Mouse (Mus musculus): ENCODE measurements around the gene Maml3. TPM values are rescaled to one million over a fixed set of nuclear protein-coding genes. Genes with fewer than 3 reads are reported as not detected.

The Maml3 gene
- polyA plus RNA-seq, 1 experiment from 2014 or later, result 1.5 TPM

GRCm38 (mm10) chr3:51965008-51965407, 139.9 kb downstream of the Maml3 start:
- Histone ChIP-seq H3K9ac (no peak overlapping the region), H3K4me3 (no peak overlapping the region), H3K4me2 (no peak overlapping the region), H3K27ac (no peak overlapping the region), H3K36me3 (no peaks in the 10 kb centered on the region), H3K4me1 (peaks cover 38% of the 10 kb centered on the region), H3K9me3 (replicated peaks) (no peaks in the 10 kb centered on the region), H3K27me3 (replicated peaks) (no peaks in the 10 kb centered on the region)
- ATAC-seq, result no peak
- WGBS (ENCODE audit: insufficient replicate concordance), result 17% methylated on average over 3 of the region's 3 CpGs

- H3K4me3 ChIP-seq, result no peak overlapping the region
- H3K27ac ChIP-seq, result no peak overlapping the region
- peak; percentile 37; the same call in 1 of the 2 replicates for ATAC-seq
- no peaks in the 10 kb centered on the region for H3K36me3 ChIP-seq
- no peak overlapping the region for H3K4me2 ChIP-seq
- H3K4me1 ChIP-seq, result peaks cover 35% of the 10 kb centered on the region
- WGBS (ENCODE audit: insufficient replicate concordance), result 21% methylated on average over 4 of the region's 4 CpGs
- H3K27me3 ChIP-seq (replicated peaks), result no peaks in the 10 kb centered on the region
- H3K9me3 ChIP-seq (replicated peaks), result no peaks in the 10 kb centered on the region
- no peak overlapping the region for H3K9ac ChIP-seq
Measured at GRCm38 (mm10) chr3:51963891-51964593, 140.8 kb downstream of the Maml3 start.

- no peaks in the 10 kb centered on the region for H3K27me3 ChIP-seq (replicated peaks)
- no peak for ATAC-seq
- no peak overlapping the region for H3K4me3 ChIP-seq
- peaks cover 28% of the 10 kb centered on the region for H3K4me1 ChIP-seq
- H3K9me3 ChIP-seq (replicated peaks), result no peaks in the 10 kb centered on the region
- WGBS (ENCODE audit: insufficient replicate concordance), result 68% methylated on average over 9 of the region's 9 CpGs
- H3K4me2 ChIP-seq, result no peak overlapping the region
- H3K9ac ChIP-seq, result no peak overlapping the region
- no peak overlapping the region for H3K27ac ChIP-seq
- no peaks in the 10 kb centered on the region for H3K36me3 ChIP-seq
Measured at GRCm38 (mm10) chr3:51963151-51963791, 141.6 kb downstream of the Maml3 start.

- H3K9ac ChIP-seq, result no peak overlapping the region
- no peak overlapping the region for H3K27ac ChIP-seq
- no peaks in the 10 kb centered on the region for H3K9me3 ChIP-seq (replicated peaks)
- no peak overlapping the region for H3K4me2 ChIP-seq
- H3K36me3 ChIP-seq, result no peaks in the 10 kb centered on the region
- ATAC-seq, result no peak
- no peak overlapping the region for H3K4me3 ChIP-seq
- no peaks in the 10 kb centered on the region for H3K27me3 ChIP-seq (replicated peaks)
- WGBS (ENCODE audit: insufficient replicate concordance), result 53% methylated on average over 2 of the region's 2 CpGs
- H3K4me1 ChIP-seq, result 0 out of 2 replicates have a peak, but pooled peaks cover 3% of the 10 kb centered on the region
Measured at GRCm38 (mm10) chr3:51958751-51959150, 146.1 kb downstream of the Maml3 start.

GRCm38 (mm10) chr3:51954441-51954840, 150.4 kb downstream of the Maml3 start:
- H3K4me1 ChIP-seq, result peaks cover 13% of the 10 kb centered on the region
- H3K9me3 ChIP-seq (replicated peaks), result no peaks in the 10 kb centered on the region
- ATAC-seq, result no peak
- H3K36me3 ChIP-seq, result no peaks in the 10 kb centered on the region
- H3K27ac ChIP-seq, result no peak overlapping the region
- H3K4me3 ChIP-seq, result no peak overlapping the region
- H3K27me3 ChIP-seq (replicated peaks), result no peaks in the 10 kb centered on the region
- 69% methylated on average over 4 of the region's 4 CpGs for WGBS (ENCODE audit: insufficient replicate concordance)
- no peak overlapping the region for H3K9ac ChIP-seq
- no peak overlapping the region for H3K4me2 ChIP-seq

- no peak overlapping the region for H3K9ac ChIP-seq
- peaks cover 13% of the 10 kb centered on the region for H3K4me1 ChIP-seq
- H3K27ac ChIP-seq, result no peak overlapping the region
- WGBS (ENCODE audit: insufficient replicate concordance), result 80% methylated on average over 11 of the region's 11 CpGs
- no peaks in the 10 kb centered on the region for H3K36me3 ChIP-seq
- H3K27me3 ChIP-seq (replicated peaks), result no peaks in the 10 kb centered on the region
- H3K4me3 ChIP-seq, result no peak overlapping the region
- no peaks in the 10 kb centered on the region for H3K9me3 ChIP-seq (replicated peaks)
- H3K4me2 ChIP-seq, result no peak overlapping the region
- ATAC-seq, result no peak
Measured at GRCm38 (mm10) chr3:51953927-51954326, 150.9 kb downstream of the Maml3 start.

- H3K9me3 ChIP-seq (replicated peaks), result no peaks in the 10 kb centered on the region
- H3K9ac ChIP-seq, result no peak overlapping the region
- 60% methylated on average over 33 of the region's 33 CpGs for WGBS (ENCODE audit: insufficient replicate concordance)
- ATAC-seq, result no peak
- H3K27me3 ChIP-seq (replicated peaks), result no peaks in the 10 kb centered on the region
- H3K4me1 ChIP-seq, result peaks cover 13% of the 10 kb centered on the region
- H3K27ac ChIP-seq, result no peak overlapping the region
- peak overlapping the region; percentile 17; the same call in 1 of the 2 replicates for H3K4me2 ChIP-seq
- H3K4me3 ChIP-seq, result no peak overlapping the region
- no peaks in the 10 kb centered on the region for H3K36me3 ChIP-seq
Measured at GRCm38 (mm10) chr3:51952728-51953623, 151.9 kb downstream of the Maml3 start.

GRCm38 (mm10) chr3:51952267-51952666, 152.6 kb downstream of the Maml3 start:
- Histone ChIP-seq H3K4me3 (no peak overlapping the region), H3K9ac (no peak overlapping the region), H3K27ac (no peak overlapping the region), H3K27me3 (replicated peaks) (no peaks in the 10 kb centered on the region), H3K36me3 (no peaks in the 10 kb centered on the region), H3K9me3 (replicated peaks) (no peaks in the 10 kb centered on the region), H3K4me2 (no peak overlapping the region), H3K4me1 (peaks cover 18% of the 10 kb centered on the region)
- ATAC-seq, result no peak
- WGBS (ENCODE audit: insufficient replicate concordance), result 65% methylated on average over 9 of the region's 9 CpGs

- Histone ChIP-seq H3K4me2 (no peak overlapping the region), H3K9me3 (replicated peaks) (no peaks in the 10 kb centered on the region), H3K9ac (no peak overlapping the region), H3K27ac (no peak overlapping the region), H3K27me3 (replicated peaks) (no peaks in the 10 kb centered on the region), H3K36me3 (no peaks in the 10 kb centered on the region), H3K4me3 (no peak overlapping the region), H3K4me1 (peaks cover 23% of the 10 kb centered on the region)
- WGBS (ENCODE audit: insufficient replicate concordance), result 73% methylated on average over 8 of the region's 8 CpGs
- ATAC-seq, result no peak
Measured at GRCm38 (mm10) chr3:51949651-51950050, 155.2 kb downstream of the Maml3 start.

- Histone ChIP-seq H3K27ac (no peak overlapping the region), H3K27me3 (replicated peaks) (no peaks in the 10 kb centered on the region), H3K9me3 (replicated peaks) (no peaks in the 10 kb centered on the region), H3K36me3 (no peaks in the 10 kb centered on the region), H3K4me2 (no peak overlapping the region), H3K4me1 (peaks cover 12% of the 10 kb centered on the region), H3K4me3 (no peak overlapping the region), H3K9ac (no peak overlapping the region)
- ATAC-seq, result no peak
- 48% methylated on average over 3 of the region's 3 CpGs for WGBS (ENCODE audit: insufficient replicate concordance)
Measured at GRCm38 (mm10) chr3:51947168-51947567, 157.7 kb downstream of the Maml3 start.

GRCm38 (mm10) chr3:51943642-51944041, 161.2 kb downstream of the Maml3 start:
- Histone ChIP-seq H3K9me3 (replicated peaks) (no peaks in the 10 kb centered on the region), H3K27ac (no peak overlapping the region), H3K4me1 (peaks cover 10% of the 10 kb centered on the region), H3K36me3 (no peaks in the 10 kb centered on the region), H3K9ac (no peak overlapping the region), H3K27me3 (replicated peaks) (no peaks in the 10 kb centered on the region), H3K4me3 (no peak overlapping the region), H3K4me2 (no peak overlapping the region)
- ATAC-seq, result no peak
- WGBS (ENCODE audit: insufficient replicate concordance), result 72% methylated on average over 8 of the region's 8 CpGs

- ATAC-seq, result no peak
- Histone ChIP-seq H3K27ac (no peak overlapping the region), H3K4me3 (no peak overlapping the region), H3K9ac (no peak overlapping the region), H3K9me3 (replicated peaks) (no peaks in the 10 kb centered on the region), H3K4me2 (no peak overlapping the region), H3K27me3 (replicated peaks) (no peaks in the 10 kb centered on the region), H3K4me1 (no peaks in the 10 kb centered on the region; the same call in none of the 2 replicates), H3K36me3 (no peaks in the 10 kb centered on the region)
- 77% methylated on average over 8 of the region's 8 CpGs for WGBS (ENCODE audit: insufficient replicate concordance)
Measured at GRCm38 (mm10) chr3:51941781-51942180, 163.1 kb downstream of the Maml3 start.

Data from liver, embryonic 12.5 days (tissue).